Mouse (Mus musculus) kidney, postnatal 0 days (tissue): Measurements from ENCODE around the gene Tjp2. TPM values are rescaled to one million over a fixed set of nuclear protein-coding genes. Genes with fewer than 3 reads are reported as not detected.
A peak's percentile ranks its signal among the peaks of the same experiment; 100 is the strongest.

Source experiments
- ATAC-seq: fragments of 200-750 bp; cut with Nextera tagmentation; replicated peaks from 2 replicates; pipeline ENCODE4 v1.8.0; 2017; ENCODE audit warnings: low read depth, moderate number of reproducible peaks, moderate TSS enrichment, moderate library complexity; ENCODE audit not compliant: low FRiP score
- DNase-seq: peaks from one replicate; pipeline ENCODE4 v3.0.0-alpha.2; 2016; ENCODE audit warnings: low spot score
- H3K27ac ChIP-seq: fragments of 300-500 bp; sonication (generic); 2 replicates; pipeline ENCODE4 v1.5.1; 2014; ENCODE audit warnings: mild to moderate bottlenecking
- H3K27me3 ChIP-seq: fragments of 300-500 bp; sonication (generic); 2 replicates; pipeline ENCODE4 v1.6.1; 2014; ENCODE audit warnings: low read length, mixed read lengths; ENCODE audit not compliant: insufficient read depth
- H3K36me3 ChIP-seq: fragments of 300-500 bp; sonication (generic); 2 replicates; pipeline ENCODE4 v1.6.1; 2014; ENCODE audit warnings: low read length, mixed read lengths; ENCODE audit not compliant: insufficient read depth
- H3K4me1 ChIP-seq: fragments of 300-500 bp; sonication (generic); replicated peaks from 2 replicates; pipeline ENCODE4 v1.6.1; 2014; ENCODE audit warnings: antibody characterized with exemption, low read length, mixed read lengths; ENCODE audit not compliant: insufficient read depth
- H3K4me2 ChIP-seq: fragments of 300-500 bp; sonication (generic); 2 replicates; pipeline ENCODE4 v1.6.1; 2014; ENCODE audit warnings: mild to moderate bottlenecking, low read length, moderate library complexity, mixed read lengths
- H3K4me3 ChIP-seq: fragments of 300-500 bp; sonication (generic); replicated peaks from 2 replicates; pipeline ENCODE4 v1.5.1; 2014; ENCODE audit warnings: low read depth, low read length
- H3K9ac ChIP-seq: fragments of 300-500 bp; sonication (generic); 2 replicates; pipeline ENCODE4 v1.6.1; 2014; ENCODE audit warnings: low read depth, low read length
- H3K9me3 ChIP-seq: fragments of 300-500 bp; sonication (generic); replicated peaks from 2 replicates; pipeline ENCODE4 v1.6.1; 2016; ENCODE audit warnings: low read length, inconsistent platforms, mixed read lengths
- CTCF ChIP-seq: IDR thresholded peaks from 2 replicates; pipeline ENCODE4 v1.5.1; 2016; ENCODE audit warnings: antibody characterized with exemption, low read depth, mild to moderate bottlenecking, moderate library complexity
- WGBS: fragments of 180-500 bp; shearing (Covaris S2); extraction: QIAGEN DNeasy Blood & Tissue Kit; methylation state at CpG from one replicate; pipeline ENCODE4 v1.1.7; 2014; 5-methylcytosine and 5-hydroxymethylcytosine counted together
- polyA plus RNA-seq: library from polyadenylated mRNA; unstranded; fragments of >200 nt; fragmentation: Nextera tagmentation; extraction: Ambion mirVana; gene quantifications from 2 replicates; pipeline ENCODE4 v1.2.1, GENCODE M21; 2015

Gene Tjp2
- polyA plus RNA-seq, 1 experiment from 2014 or later, result 24.9 TPM

GRCm38 (mm10) chr19:24111581-24111980 is 113.2 kb downstream of the Tjp2 start:
- Histone ChIP-seq H3K36me3 (peaks cover 50% of the 10 kb centered on the region; the same call in 1 of the 2 replicates), H3K4me3 (no peak overlapping the region), H3K27ac (no peak overlapping the region), H3K27me3 (no peaks in the 10 kb centered on the region), H3K9me3 (no peaks in the 10 kb centered on the region), H3K4me2 (no peak overlapping the region), H3K4me1 (no peaks in the 10 kb centered on the region), H3K9ac (no peak overlapping the region)
- ATAC-seq (no peak), DNase-seq (no peak)
- 99% methylated on average over 7 of the region's 7 CpGs for WGBS
- peak; percentile 6; the same call in 1 of the 2 replicates for TF ChIP-seq CTCF

- DNase-seq (no peak), ATAC-seq (no peak)
- Histone ChIP-seq H3K36me3 (peaks cover 40% of the 10 kb centered on the region; the same call in 1 of the 2 replicates), H3K4me3 (no peak overlapping the region), H3K4me1 (no peaks in the 10 kb centered on the region), H3K4me2 (no peak overlapping the region), H3K27me3 (no peaks in the 10 kb centered on the region), H3K9ac (no peak overlapping the region), H3K9me3 (no peaks in the 10 kb centered on the region), H3K27ac (no peak overlapping the region)
- TF ChIP-seq CTCF, result no peak
- 96% methylated on average over 12 of the region's 12 CpGs for WGBS
These were observed 117.1 kb downstream of the Tjp2 start for GRCm38 (mm10) chr19:24107707-24108106.

GRCm38 (mm10) chr19:24103802-24104201 is 121.0 kb downstream of the Tjp2 start:
- no peaks in the 10 kb centered on the region for H3K4me1 ChIP-seq
- no peak overlapping the region for H3K4me2 ChIP-seq
- H3K9me3 ChIP-seq, result no peaks in the 10 kb centered on the region
- peaks cover 22% of the 10 kb centered on the region for H3K36me3 ChIP-seq
- no peak overlapping the region for H3K4me3 ChIP-seq
- H3K27me3 ChIP-seq, result no peaks in the 10 kb centered on the region
- WGBS, result 66% methylated on average over 3 of the region's 3 CpGs
- DNase-seq, result no peak
- TF ChIP-seq CTCF, result no peak
- no peak overlapping the region for H3K27ac ChIP-seq
- ATAC-seq, result no peak
- no peak overlapping the region for H3K9ac ChIP-seq

- H3K4me2 ChIP-seq, result no peak overlapping the region
- H3K4me1 ChIP-seq, result 0 out of 2 replicates have a peak, but pooled peaks cover 5% of the 10 kb centered on the region
- 95% methylated on average over 10 of the region's 10 CpGs for WGBS
- DNase-seq (no peak), ATAC-seq (no peak)
- no peak overlapping the region for H3K4me3 ChIP-seq
- H3K27me3 ChIP-seq, result no peaks in the 10 kb centered on the region
- H3K9ac ChIP-seq, result no peak overlapping the region
- H3K36me3 ChIP-seq, result peaks cover 16% of the 10 kb centered on the region
- no peak for TF ChIP-seq CTCF
- no peak overlapping the region for H3K27ac ChIP-seq
- H3K9me3 ChIP-seq, result no peaks in the 10 kb centered on the region
These were observed 122.2 kb downstream of the Tjp2 start for GRCm38 (mm10) chr19:24102562-24103126.

GRCm38 (mm10) chr19:24101183-24101582 is 123.6 kb downstream of the Tjp2 start:
- H3K9me3 ChIP-seq, result no peaks in the 10 kb centered on the region
- no peak overlapping the region for H3K4me3 ChIP-seq
- TF ChIP-seq CTCF, result peak; percentile 65
- DNase-seq (peak; percentile 25), ATAC-seq (no peak)
- H3K4me2 ChIP-seq, result no peak overlapping the region
- H3K36me3 ChIP-seq, result peaks cover 20% of the 10 kb centered on the region
- WGBS, result 84% methylated on average over 6 of the region's 6 CpGs
- H3K9ac ChIP-seq, result no peak overlapping the region
- H3K27me3 ChIP-seq, result no peaks in the 10 kb centered on the region
- no peak overlapping the region for H3K27ac ChIP-seq
- H3K4me1 ChIP-seq, result 0 out of 2 replicates have a peak, but pooled peaks cover 5% of the 10 kb centered on the region

GRCm38 (mm10) chr19:24098691-24099090 is 126.1 kb downstream of the Tjp2 start:
- Histone ChIP-seq H3K4me3 (no peak overlapping the region), H3K4me2 (no peak overlapping the region), H3K27ac (no peak overlapping the region), H3K4me1 (0 out of 2 replicates have a peak, but pooled peaks cover 5% of the 10 kb centered on the region), H3K27me3 (no peaks in the 10 kb centered on the region), H3K9me3 (no peaks in the 10 kb centered on the region), H3K9ac (no peak overlapping the region), H3K36me3 (peaks cover 25% of the 10 kb centered on the region)
- no peak for DNase-seq
- no peak for ATAC-seq
- TF ChIP-seq CTCF, result no peak
- 67% methylated on average over 10 of the region's 10 CpGs for WGBS
